Mouse (Mus musculus): ENCODE results near the gene Mtnr1b.

Mtnr1b gene

GRCm38 (mm10) chr9:15802413-15803027 is 71.8 kb downstream of the Mtnr1b start:
- DNase-seq (ENCODE audit: low spot score): no peak

- DNase-seq (ENCODE audit: low spot score): no peak
Observed at GRCm38 (mm10) chr9:15800402-15800801, 74.0 kb downstream of the Mtnr1b start.

DNA sequence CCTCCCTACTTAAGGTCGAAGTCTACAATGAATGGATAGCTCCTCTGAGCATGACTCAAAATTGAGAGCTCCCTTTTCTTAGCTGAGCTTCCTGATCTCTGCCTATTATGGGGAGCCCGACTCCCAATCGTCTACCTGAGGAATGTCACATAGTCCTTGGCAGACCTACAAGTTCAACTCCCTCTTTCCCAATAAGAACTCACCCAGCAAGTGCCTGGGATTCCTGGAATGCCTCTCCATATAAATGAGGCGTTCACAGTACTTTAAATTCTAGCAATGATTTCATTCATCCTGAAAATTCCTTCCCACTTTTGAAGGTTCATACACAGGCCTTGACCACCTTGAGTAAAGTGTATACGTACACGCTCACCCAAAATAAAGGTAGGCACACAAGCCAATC is 79.9 kb downstream of the Mtnr1b start:
- DNase-seq (ENCODE audit: low spot score): no peak

GRCm38 (mm10) chr9:15792076-15792475 is 82.3 kb downstream of the Mtnr1b start:
- no peak for DNase-seq (ENCODE audit: low spot score)

GRCm38 (mm10) chr9:15786610-15787009 is 87.7 kb downstream of the Mtnr1b start:
- DNase-seq (ENCODE audit: low spot score): no peak

- no peak for DNase-seq (ENCODE audit: low spot score)
Observed at GRCm38 (mm10) chr9:15786192-15786591, 88.2 kb downstream of the Mtnr1b start.

- no peak for DNase-seq (ENCODE audit: low spot score)
Observed at GRCm38 (mm10) chr9:15781936-15782335, 92.4 kb downstream of the Mtnr1b start.

DNA sequence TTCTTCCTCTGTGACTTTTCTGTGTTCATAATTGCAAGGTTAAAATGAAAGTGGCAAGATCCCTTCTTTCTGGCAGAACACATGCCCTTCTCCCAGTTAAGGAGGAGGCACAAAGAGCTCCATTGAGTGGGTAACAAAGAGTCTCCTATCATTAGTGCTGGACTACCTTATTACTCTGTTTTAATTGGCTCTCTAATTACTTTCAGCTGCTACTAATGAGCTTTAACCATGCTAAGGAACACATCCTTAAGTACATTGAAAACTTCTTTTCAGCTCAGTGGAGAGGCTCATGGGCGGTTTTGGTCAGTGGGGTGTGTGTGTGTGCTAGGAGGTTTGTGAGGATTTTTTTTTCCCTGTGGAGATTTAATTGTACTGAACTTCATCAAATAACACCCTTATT is 99.4 kb downstream of the Mtnr1b start:
- DNase-seq (ENCODE audit: low spot score): no peak
